Mouse (Mus musculus): ENCODE measurements around the gene Sccpdh.

Sccpdh gene

DNA sequence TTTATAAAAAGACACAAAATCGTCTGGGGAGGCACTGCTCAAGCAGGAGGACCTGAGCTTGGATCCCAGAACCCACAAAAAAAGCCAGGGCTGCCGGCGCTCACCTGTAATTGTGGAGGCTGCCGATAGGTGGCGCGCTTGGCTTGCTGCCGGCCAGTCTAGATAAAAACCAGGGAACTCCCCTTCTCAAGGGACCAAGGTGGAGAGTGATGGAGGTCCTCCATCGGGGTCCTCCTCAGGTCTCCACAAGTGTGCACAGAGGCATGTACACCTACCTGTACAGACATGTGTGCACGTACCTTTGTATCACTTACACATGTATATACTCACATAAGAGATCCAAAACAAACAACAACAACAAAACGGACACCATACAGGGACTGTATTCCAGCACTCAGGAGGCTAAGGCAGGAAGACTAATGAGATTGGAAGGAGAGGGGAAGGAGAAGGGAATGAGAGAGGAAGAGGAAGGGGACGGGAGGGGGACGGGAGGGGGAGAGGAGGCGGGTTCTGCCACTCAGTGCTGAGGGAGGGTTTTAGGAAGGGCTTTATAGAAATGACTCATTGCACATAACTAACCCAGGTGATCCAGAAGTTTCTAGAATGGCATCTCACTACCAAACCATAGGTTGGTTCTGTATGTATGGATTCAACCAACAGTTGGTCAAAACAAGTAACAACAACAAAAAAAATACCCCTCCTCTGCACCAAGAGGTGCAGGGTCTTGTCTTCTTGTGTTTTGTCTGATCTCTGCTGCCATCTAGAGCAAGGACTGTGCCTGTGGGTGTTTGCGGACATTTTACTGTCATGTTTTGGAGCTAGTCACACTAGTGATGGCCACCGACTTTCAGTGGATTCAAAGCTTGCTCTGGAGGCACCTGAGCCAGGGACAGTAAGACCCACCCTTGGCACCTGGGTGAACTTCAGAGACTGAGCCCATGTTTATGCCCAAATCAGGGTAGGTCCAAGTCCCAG lies 66.8 kb downstream of the Sccpdh start:
- peak; percentile 40 for DNase-seq (ENCODE audit: low spot score)

DNA sequence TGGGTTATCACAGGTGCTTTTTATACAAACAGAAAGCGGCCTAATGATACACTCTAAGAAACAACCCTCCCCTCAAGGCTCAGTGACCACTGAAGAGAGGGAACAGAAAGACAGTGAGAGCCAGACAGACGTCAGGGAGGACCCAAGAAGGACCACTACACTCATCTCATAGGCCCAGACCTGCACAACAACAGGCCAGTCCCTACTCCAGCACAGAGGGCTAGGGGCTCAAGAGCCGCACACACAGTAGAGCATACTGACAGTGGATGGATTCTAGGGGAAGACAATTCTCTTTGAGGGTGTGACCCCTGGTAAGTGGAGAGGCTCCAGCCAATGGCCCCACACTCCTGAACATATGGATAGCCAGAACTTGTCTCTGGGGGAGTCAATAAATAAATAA lies 68.5 kb downstream of the Sccpdh start:
- DNase-seq (ENCODE audit: low spot score): no peak
